Mouse (Mus musculus) ES-Bruce4 (cell line): ENCODE measurements around the gene Ttc7b.

Source experiments
- CTCF ChIP-seq: IDR thresholded peaks from one replicate; pipeline ENCODE4 v1.8.1; 2011; ENCODE audit warnings: low read depth, low read length
- POLR2A ChIP-seq: IDR thresholded peaks from one replicate; pipeline ENCODE4 v1.8.1; 2011; ENCODE audit warnings: low read length; ENCODE audit not compliant: insufficient read depth

- TF ChIP-seq POLR2A (no peak), CTCF (no peak)
Observed at GRCm38 (mm10) chr12:100369786-100370185, 150.8 kb downstream of the Ttc7b start.
